Mouse (Mus musculus) stomach, embryonic 16.5 days (tissue): ENCODE data around the gene Cdc42se2. TPM values are rescaled to one million over a fixed set of nuclear protein-coding genes. Genes with fewer than 3 reads are reported as not detected.
A peak's percentile ranks its signal among the peaks of the same experiment; 100 is the strongest.

Experiments
- ATAC-seq: fragments of 200-750 bp; cut with Nextera tagmentation; 2 replicates; pipeline ENCODE4 v1.8.0; 2017; ENCODE audit warnings: moderate number of reproducible peaks, moderate TSS enrichment; ENCODE audit not compliant: insufficient read depth, low FRiP score
- H3K27ac ChIP-seq: fragments of 300-500 bp; sonication (generic); 2 replicates; pipeline ENCODE4 v1.5.1; 2014; ENCODE audit warnings: low read length
- H3K27me3 ChIP-seq: fragments of 300-500 bp; sonication (generic); 2 replicates; pipeline ENCODE4 v1.6.1; 2014; ENCODE audit warnings: low read length, control low read depth, mixed read lengths; ENCODE audit not compliant: control insufficient read depth, insufficient read depth
- H3K36me3 ChIP-seq: fragments of 300-500 bp; sonication (generic); 2 replicates; pipeline ENCODE4 v1.6.1; 2014; ENCODE audit warnings: low read length; ENCODE audit not compliant: control insufficient read depth, insufficient read depth
- H3K4me1 ChIP-seq: fragments of 300-500 bp; sonication (generic); 2 replicates; pipeline ENCODE4 v1.6.1; 2014; ENCODE audit warnings: low read length, control low read depth, mixed read lengths; ENCODE audit not compliant: control insufficient read depth, insufficient read depth
- H3K4me2 ChIP-seq: fragments of 300-500 bp; sonication (generic); 2 replicates; pipeline ENCODE4 v1.6.1; 2014; ENCODE audit warnings: low read depth, low read length, mixed read lengths
- H3K4me3 ChIP-seq: fragments of 300-500 bp; sonication (generic); replicated peaks from 2 replicates; pipeline ENCODE4 v1.5.1; 2014; ENCODE audit warnings: mild to moderate bottlenecking, low read length
- H3K9ac ChIP-seq: fragments of 300-500 bp; sonication (generic); 2 replicates; pipeline ENCODE4 v1.6.1; 2014; ENCODE audit warnings: low read length
- H3K9me3 ChIP-seq: fragments of 300-500 bp; sonication (generic); replicated peaks from 2 replicates; pipeline ENCODE4 v1.6.1; 2016; ENCODE audit warnings: low read length, control low read depth; ENCODE audit not compliant: control insufficient read depth
- WGBS: fragments of 180-500 bp; shearing (Covaris S2); extraction: QIAGEN DNeasy Blood & Tissue Kit; methylation state at CpG from one replicate; pipeline ENCODE4 v1.1.7; 2014; 5-methylcytosine and 5-hydroxymethylcytosine counted together
- polyA plus RNA-seq: library from polyadenylated mRNA; unstranded; fragments of >200 nt; fragmentation: Nextera tagmentation; extraction: Ambion mirVana; gene quantifications from 2 replicates; pipeline ENCODE4 v1.2.1, GENCODE M21; 2015

Gene Cdc42se2
- polyA plus RNA-seq, 1 experiment from 2014 or later: 62.7 TPM

DNA sequence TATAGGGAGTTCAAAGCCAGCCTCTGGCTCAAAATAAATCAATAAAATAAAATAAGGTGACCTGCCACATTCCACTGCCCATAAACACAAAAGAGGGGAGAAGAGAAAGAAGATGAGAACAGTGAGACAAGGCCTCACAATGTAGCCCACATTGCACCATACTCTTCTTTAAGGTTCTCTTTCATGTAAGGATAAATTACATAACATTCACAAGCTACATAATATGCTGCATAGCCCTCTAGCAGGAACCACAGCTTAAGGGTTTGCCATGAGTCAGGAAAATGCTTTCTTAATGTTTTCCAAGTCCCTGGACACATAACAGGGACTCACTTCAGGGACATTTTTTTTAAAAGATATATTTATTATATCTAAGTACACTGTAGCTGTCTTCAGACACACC lies 15.9 kb downstream of the Cdc42se2 start:
- no peaks in the 10 kb centered on the region for H3K36me3 ChIP-seq
- H3K4me1 ChIP-seq: peaks cover 19% of the 10 kb centered on the region
- H3K27ac ChIP-seq: no peak overlapping the region
- no peak overlapping the region for H3K9ac ChIP-seq
- no peaks in the 10 kb centered on the region for H3K27me3 ChIP-seq
- no peak for ATAC-seq
- H3K4me3 ChIP-seq: no peak overlapping the region
- no peaks in the 10 kb centered on the region for H3K9me3 ChIP-seq
- no peak overlapping the region for H3K4me2 ChIP-seq

DNA sequence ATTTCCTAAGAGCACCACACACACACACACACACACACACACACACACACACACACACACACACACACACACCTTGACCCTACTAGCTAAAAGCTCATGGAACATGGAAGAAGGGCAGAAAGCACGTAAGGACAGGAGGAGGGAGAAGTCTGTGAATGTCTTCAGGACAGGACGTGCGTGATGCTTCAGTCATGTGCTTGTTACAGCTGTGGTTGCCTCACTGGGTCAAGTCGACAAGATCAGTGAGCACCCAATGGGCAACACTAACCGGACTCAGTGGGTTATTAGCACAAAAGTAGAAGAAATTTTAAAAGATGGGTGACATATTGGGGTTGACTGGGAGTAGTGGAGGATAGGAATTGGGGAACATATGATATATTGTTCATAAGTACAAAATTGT lies 17.6 kb downstream of the Cdc42se2 start:
- ATAC-seq: no peak
- no peak overlapping the region for H3K4me2 ChIP-seq
- H3K9me3 ChIP-seq: no peaks in the 10 kb centered on the region
- H3K4me1 ChIP-seq: peaks cover 14% of the 10 kb centered on the region; the same call in 1 of the 2 replicates
- 81% methylated on average over 5 of the region's 5 CpGs for WGBS
- H3K9ac ChIP-seq: no peak overlapping the region
- no peak overlapping the region for H3K4me3 ChIP-seq
- H3K27ac ChIP-seq: no peak overlapping the region
- no peaks in the 10 kb centered on the region for H3K36me3 ChIP-seq
- H3K27me3 ChIP-seq: no peaks in the 10 kb centered on the region

DNA sequence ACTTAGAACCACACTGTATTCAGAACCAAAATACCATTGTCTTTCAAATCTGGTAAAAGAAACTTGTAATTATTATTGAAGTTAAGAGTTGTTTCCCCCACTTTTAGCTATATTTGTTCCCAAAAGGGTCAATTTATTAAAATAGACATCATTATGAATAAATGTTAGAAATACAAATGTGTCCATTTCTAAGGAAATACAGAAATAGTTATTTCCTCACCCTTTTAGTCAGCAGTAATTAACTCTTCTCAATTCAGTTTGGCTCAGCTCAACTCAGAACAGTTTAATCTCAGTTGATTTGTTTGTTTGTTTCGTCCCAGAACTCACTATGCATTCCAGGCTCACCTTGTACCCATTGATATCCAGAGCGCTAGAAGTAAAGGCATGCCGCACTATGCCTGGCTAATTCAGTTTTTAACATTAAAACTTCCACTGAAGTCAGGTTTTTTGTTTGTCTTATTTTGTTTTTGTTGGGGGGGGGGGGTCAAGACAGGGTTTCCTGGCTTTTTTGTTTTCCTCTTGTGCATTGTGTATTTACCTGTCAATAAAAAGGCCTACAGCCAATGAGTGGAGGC lies 19.3 kb downstream of the Cdc42se2 start:
- WGBS: 93% methylated on average over 3 of the region's 3 CpGs
- Histone ChIP-seq H3K9me3 (no peaks in the 10 kb centered on the region), H3K4me1 (peaks cover 10% of the 10 kb centered on the region; the same call in 1 of the 2 replicates), H3K27ac (no peak overlapping the region), H3K36me3 (no peaks in the 10 kb centered on the region), H3K4me3 (no peak overlapping the region), H3K9ac (no peak overlapping the region), H3K27me3 (no peaks in the 10 kb centered on the region), H3K4me2 (no peak overlapping the region)
- ATAC-seq: no peak

DNA sequence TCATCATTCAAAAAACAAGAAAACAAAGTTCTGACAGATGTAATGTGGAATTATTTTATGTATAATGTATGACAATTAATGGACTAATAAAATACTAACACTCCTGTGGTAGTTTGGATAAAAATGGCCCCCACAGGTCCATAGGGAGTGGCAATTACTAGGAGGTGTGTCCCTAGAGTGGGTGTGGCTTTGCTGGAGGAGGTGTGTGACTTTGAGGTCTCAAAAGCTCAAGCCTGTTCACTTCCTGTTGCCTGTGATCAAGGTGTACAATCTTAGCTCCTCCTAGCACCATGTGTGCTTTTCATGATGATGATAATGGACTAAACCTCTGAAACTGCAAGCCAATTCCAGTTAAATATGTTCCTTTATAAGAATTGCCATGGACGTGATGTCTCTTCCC lies 22.7 kb downstream of the Cdc42se2 start:
- no peak for ATAC-seq
- Histone ChIP-seq H3K27ac (no peak overlapping the region), H3K4me1 (peaks cover 7% of the 10 kb centered on the region; the same call in 1 of the 2 replicates), H3K4me3 (no peak overlapping the region), H3K4me2 (no peak overlapping the region), H3K36me3 (no peaks in the 10 kb centered on the region), H3K27me3 (no peaks in the 10 kb centered on the region), H3K9me3 (no peaks in the 10 kb centered on the region), H3K9ac (no peak overlapping the region)
- WGBS: 84% methylated on average over 1 of the region's 1 CpGs

DNA sequence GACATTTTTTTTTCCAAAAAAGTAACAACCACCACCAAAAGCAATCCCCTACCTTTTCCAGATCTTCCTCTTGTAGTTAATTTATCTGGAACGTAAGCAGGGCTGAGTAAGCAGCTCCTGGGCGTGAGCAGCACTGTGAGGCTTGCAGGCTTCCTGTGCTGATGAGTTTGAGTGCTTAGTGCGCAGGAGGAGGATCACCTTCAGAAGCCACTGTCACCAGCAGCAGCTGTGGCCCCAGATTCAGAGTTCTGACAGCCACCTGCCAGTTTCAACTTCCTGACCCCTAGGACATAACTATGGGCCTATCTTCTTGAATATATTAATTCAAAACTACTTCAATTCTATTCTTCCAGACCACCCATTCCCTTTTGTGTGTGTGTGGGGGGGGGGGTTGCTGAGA lies 23.4 kb downstream of the Cdc42se2 start:
- no peaks in the 10 kb centered on the region for H3K36me3 ChIP-seq
- WGBS: 76% methylated on average over 3 of the region's 3 CpGs
- H3K9ac ChIP-seq: no peak overlapping the region
- no peak overlapping the region for H3K4me3 ChIP-seq
- H3K4me2 ChIP-seq: no peak overlapping the region
- no peak overlapping the region for H3K27ac ChIP-seq
- ATAC-seq: no peak
- H3K27me3 ChIP-seq: no peaks in the 10 kb centered on the region
- H3K4me1 ChIP-seq: peaks cover 7% of the 10 kb centered on the region; the same call in 1 of the 2 replicates
- H3K9me3 ChIP-seq: no peaks in the 10 kb centered on the region

DNA sequence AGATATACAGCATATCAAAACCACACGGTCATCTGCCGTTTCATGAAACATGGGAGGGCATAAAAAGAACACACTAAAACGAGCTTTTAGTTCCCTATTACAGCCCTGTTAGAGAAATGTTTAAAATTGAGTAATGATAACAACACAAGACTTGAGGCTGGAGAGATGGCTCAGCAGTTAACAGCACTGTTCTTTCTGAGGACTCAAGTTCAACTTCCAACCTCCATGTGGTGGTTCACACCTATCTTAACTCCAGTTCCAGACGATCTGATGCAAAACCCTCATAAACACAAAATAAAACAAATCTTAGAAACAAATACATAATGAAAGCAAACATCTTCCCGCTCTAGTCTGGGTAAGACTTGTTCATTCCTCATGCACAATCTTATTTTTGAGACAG lies 24.7 kb downstream of the Cdc42se2 start:
- Histone ChIP-seq H3K27ac (no peak overlapping the region), H3K4me2 (no peak overlapping the region), H3K9me3 (no peaks in the 10 kb centered on the region), H3K4me1 (peaks cover 12% of the 10 kb centered on the region), H3K27me3 (no peaks in the 10 kb centered on the region), H3K36me3 (no peaks in the 10 kb centered on the region), H3K9ac (no peak overlapping the region), H3K4me3 (no peak overlapping the region)
- 81% methylated on average over 5 of the region's 5 CpGs for WGBS
- no peak for ATAC-seq

DNA sequence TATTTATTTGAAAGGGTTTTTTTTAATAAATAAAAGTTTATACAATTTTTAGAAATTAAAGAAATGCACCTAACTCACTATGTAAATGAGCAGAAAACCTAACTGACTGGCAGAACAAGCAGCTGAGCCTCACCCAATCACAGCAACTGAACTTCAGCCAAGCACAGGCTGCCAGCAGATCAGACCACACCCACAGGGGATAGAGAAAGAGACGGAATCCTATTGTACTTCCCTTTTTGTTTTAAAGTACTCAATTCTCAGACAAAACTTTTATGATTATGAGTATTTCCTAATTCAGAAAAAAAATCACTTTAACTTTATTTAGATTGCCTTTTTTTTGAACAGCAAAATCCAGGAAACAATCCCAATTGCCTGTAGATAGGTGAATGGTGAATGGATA lies 29.5 kb downstream of the Cdc42se2 start:
- Histone ChIP-seq H3K9ac (no peak overlapping the region), H3K27ac (no peak overlapping the region), H3K27me3 (no peaks in the 10 kb centered on the region), H3K4me2 (peak overlapping the region; percentile 32; the same call in 1 of the 2 replicates), H3K9me3 (no peaks in the 10 kb centered on the region), H3K4me3 (no peak overlapping the region), H3K4me1 (peaks cover 10% of the 10 kb centered on the region), H3K36me3 (peaks cover 3% of the 10 kb centered on the region; the same call in 1 of the 2 replicates)
- 16% methylated on average over 1 of the region's 1 CpGs for WGBS
- ATAC-seq: no peak

DNA sequence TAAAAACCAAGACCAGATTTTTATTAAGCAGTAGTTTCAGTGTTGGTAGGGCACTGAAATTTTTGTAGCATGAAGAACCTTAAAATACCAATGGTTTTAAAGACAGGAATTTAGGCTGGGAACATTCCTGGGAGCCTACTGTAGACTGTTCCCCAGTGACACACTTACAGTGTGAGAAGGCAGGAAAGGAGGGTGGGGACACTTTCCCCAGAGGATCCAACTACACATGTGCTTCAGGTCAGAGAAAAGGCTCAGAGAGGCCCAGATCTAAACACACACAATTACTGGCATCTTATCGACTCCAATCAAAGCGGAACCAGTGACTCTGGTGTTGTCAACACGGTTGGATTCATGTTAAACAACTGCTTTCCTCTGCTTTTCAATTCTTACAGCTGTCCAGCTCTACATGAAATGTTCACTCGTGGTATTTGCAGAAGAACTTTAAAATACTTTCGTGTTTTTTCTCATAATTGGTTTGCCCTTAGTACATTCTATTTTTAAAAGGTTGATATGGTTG lies 32.3 kb downstream of the Cdc42se2 start:
- WGBS: 78% methylated on average over 5 of the region's 5 CpGs
- Histone ChIP-seq H3K9ac (no peak overlapping the region), H3K4me1 (peaks cover 10% of the 10 kb centered on the region), H3K27ac (no peak overlapping the region), H3K36me3 (peaks cover 3% of the 10 kb centered on the region; the same call in 1 of the 2 replicates), H3K4me2 (no peak overlapping the region), H3K27me3 (no peaks in the 10 kb centered on the region), H3K9me3 (no peaks in the 10 kb centered on the region), H3K4me3 (no peak overlapping the region)
- no peak for ATAC-seq

DNA sequence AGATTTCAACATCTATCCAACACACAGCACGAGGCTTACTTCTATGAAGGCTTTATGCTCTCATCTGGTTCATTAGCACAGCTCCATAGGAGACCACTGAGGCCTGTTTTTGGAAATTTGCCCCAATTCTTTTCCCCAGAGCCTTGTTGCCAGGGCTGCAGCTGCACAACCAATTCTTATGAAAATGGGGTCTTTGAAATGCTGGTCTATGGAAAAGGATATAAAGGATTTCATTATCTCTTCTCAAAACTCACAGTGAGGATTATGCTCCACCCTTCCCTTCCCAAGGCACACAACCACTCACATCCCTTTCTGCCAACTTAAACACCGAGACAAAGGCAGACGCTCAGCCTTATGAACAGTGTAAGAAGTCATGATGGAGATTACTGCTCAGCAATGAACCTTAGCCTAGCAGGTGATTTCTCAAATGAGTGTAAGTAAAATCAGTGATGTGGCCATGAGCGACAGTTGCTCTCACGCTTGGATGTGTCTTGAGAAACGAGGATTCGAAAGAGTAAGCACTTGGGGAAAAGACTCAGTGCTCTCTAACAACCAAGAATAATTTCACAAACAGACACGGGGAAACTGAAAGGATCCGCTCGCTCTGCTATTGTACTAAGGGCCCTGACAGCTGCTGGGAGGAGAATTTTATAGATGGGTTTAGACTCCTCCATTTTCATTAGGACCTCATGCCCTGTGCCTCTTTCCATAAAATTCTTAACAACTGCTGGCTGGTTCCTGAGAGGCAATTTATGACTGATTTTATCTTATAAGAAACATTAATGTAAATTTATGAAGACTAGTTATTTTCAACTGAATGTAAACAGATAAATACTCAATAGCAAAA lies 33.0 kb downstream of the Cdc42se2 start:
- Histone ChIP-seq H3K4me3 (no peak overlapping the region), H3K27ac (peak overlapping the region; percentile 25; the same call in 1 of the 2 replicates), H3K36me3 (peaks cover 3% of the 10 kb centered on the region; the same call in 1 of the 2 replicates), H3K4me1 (peaks cover 10% of the 10 kb centered on the region), H3K9ac (no peak overlapping the region), H3K4me2 (no peak overlapping the region), H3K9me3 (no peaks in the 10 kb centered on the region), H3K27me3 (no peaks in the 10 kb centered on the region)
- 81% methylated on average over 10 of the region's 10 CpGs for WGBS
- no peak for ATAC-seq
